In genomic region chr12:70720178-70720894, GRCm38 (mm10) we compare ENCODE assay signal across 12 mouse cellular contexts.
DNase-seq lines count a peak whose midpoint lies in the region; TF ChIP-seq lines count a peak whose summit lies in the region.
"Had no signal": no experiment of that assay in that cellular context is flagged by ENCODE, and none has a peak within 500 bp of the region (broad histone marks: within the 10 kb centered on the region; RNA-seq: fewer than 3 reads in every experiment).

No protein-coding gene starts in this region.

- no peak overlapping the region for H3K4me3 ChIP-seq in left cerebral cortex, adult 2 months
- H3K4me3 ChIP-seq: heart, embryonic 13.5 days had no signal

- no peak for TF ChIP-seq CTCF in left cerebral cortex, adult 2 months (IDR thresholded peaks at IDR 0.05)

- intact Hi-C loops in left cerebral cortex, adult 2 months (cut with DNase I), result no loop called here

- no peak for DNase-seq in left cerebral cortex, adult 2 months (ENCODE audit: extremely low spot score in 1 of 2, low spot score in 2 of 2)
- DNase-seq in left cerebral cortex, adult 8-10 months (ENCODE audit: low spot score in 2 of 2), result no peak
- peak; percentile 46 for DNase-seq in 416B (ENCODE audit: low read depth)
- DNase-seq in Muller cell, postnatal 12 days (ENCODE audit: inconsistent ontology term), result peak; percentile 31
- peak; percentile 32 for DNase-seq in lung, postnatal 10 days
- DNase-seq in embryo, embryonic 9.5 days (ENCODE audit: extremely low spot score), result no peak
- no peak for DNase-seq in left cerebral cortex, adult 11 months (ENCODE audit: low spot score)
- DNase-seq in adrenal gland, postnatal 25 days, result no peak
- DNase-seq: cerebellum, postnatal 36 days; left cerebral cortex, postnatal 4 days; thymus, adult 18-20 months had no signal

- H3K27ac ChIP-seq in left cerebral cortex, adult 2 months, result peak overlapping the region; percentile 62
- H3K27ac ChIP-seq: heart, embryonic 13.5 days had no signal

Comparison
In these comparisons a context has a peak if more than half of its experiments do, and no peak if none do; other contexts are left out.
1. DNase-seq: peak in 416B (single experiment), Muller cell, postnatal 12 days (single experiment) and lung, postnatal 10 days (single experiment); none in left cerebral cortex, adult 2 months (0 of 2), left cerebral cortex, adult 8-10 months (0 of 2), embryo, embryonic 9.5 days (single experiment), left cerebral cortex, adult 11 months (single experiment) and adrenal gland, postnatal 25 days (single experiment).